Mouse (Mus musculus) cortical plate, adult 2 months (tissue): ENCODE data around the gene Cav3.

Experiments used
- CTCF ChIP-seq: fragments of 200-500 bp; IDR thresholded peaks from 2 replicates; pipeline ENCODE4 v1.5.1; 2011; ENCODE audit warnings: mild to moderate bottlenecking, control low read depth, low read length; ENCODE audit not compliant: insufficient read depth; ENCODE audit errors: extremely low read depth
- POLR2A ChIP-seq: fragments of 200-500 bp; IDR thresholded peaks from 2 replicates; pipeline ENCODE4 v1.6.1; 2011; ENCODE audit warnings: mild to moderate bottlenecking, low read length, control low read depth; ENCODE audit not compliant: insufficient read depth; ENCODE audit errors: extremely low read depth

DNA sequence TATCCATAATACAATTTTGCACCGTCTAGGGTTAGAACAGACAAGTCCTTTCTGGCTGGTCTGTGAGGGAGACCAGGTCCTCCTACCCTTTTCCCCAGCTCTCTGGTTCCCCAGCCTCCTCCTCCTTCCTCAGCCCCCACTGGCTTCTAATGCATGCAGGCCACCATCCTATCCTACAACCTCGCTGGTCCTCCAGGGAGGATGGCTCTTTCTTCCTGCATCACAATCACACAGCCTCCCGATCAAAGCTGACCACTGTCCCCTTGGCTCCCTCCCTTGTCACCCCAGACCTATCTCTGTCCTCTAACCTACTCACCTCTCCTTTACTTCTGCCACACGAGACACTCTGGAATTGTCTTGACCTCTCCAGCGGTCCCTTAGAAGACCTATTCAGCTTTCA is 28.7 kb downstream of the Cav3 start:
- TF ChIP-seq POLR2A (no peak), CTCF (no peak)
